Mouse (Mus musculus): ENCODE data around the gene Lypd8.

- no peak for TF ChIP-seq CTCF (IDR thresholded peaks at IDR 0.05; ENCODE audit: low read depth)
- TF ChIP-seq EP300 (IDR thresholded peaks at IDR 0.05; ENCODE audit: low read depth): no peak
These were observed 3.6 kb downstream of the Lypd8 start for GRCm38 (mm10) chr11:58382471-58382870.

All from heart, postnatal 0 days (tissue).